Mouse (Mus musculus) cerebellum, postnatal 14 days (tissue): Measurements from ENCODE around the gene Rsph3b.
"Not testable (repeated sequence)": the region's sequence is repeated elsewhere in the genome, so short reads cannot be mapped to it uniquely, and the experiment has no call there.

Experiments used
- DNase-seq, 2 experiments: peaks; one replicate each; pipeline ENCODE4 v3.0.0; 2021; ENCODE audit warnings: mixed read lengths in 2 of 2

The Rsph3b gene

GRCm38 (mm10) chr17:6958881-6959280, 10.4 kb upstream of the Rsph3b start:
- not testable (repeated sequence) for DNase-seq

DNA sequence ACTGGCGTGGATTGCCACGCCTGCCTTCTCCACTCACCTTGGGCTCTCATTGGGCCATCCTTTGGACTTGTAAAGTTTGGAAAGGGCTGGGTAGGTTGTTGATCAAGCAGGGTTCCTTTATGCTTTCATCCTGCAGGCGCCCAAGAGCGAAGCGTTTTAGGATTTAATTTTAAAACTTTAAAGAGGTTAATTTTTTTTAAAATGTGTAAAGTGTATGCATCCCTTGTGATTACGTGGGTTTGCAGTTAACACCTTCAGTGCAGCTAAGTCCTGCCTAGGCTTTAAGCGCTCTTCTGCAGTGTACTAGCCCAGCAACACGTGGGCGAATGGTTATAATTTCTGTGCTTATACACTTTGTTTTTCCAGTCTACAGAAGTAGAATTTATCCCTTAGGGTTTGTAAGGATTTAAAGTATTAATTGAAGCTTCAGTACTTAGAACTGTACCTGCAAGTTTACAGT, 317 bp upstream of the Rsph3b start:
- not testable (repeated sequence) for DNase-seq

- not testable (repeated sequence) for DNase-seq
Measured at GRCm38 (mm10) chr17:6947637-6947983, 872 bp downstream of the Rsph3b start.

GRCm38 (mm10) chr17:6942560-6942959, 5.9 kb downstream of the Rsph3b start:
- DNase-seq = not testable (repeated sequence)

- DNase-seq = not testable (repeated sequence)
Measured at GRCm38 (mm10) chr17:6931625-6932024, 16.9 kb downstream of the Rsph3b start.

GRCm38 (mm10) chr17:6920351-6920894, 28.1 kb downstream of the Rsph3b start:
- not testable (repeated sequence) for DNase-seq

GRCm38 (mm10) chr17:6919388-6919787, 29.1 kb downstream of the Rsph3b start:
- DNase-seq = not testable (repeated sequence)

DNA sequence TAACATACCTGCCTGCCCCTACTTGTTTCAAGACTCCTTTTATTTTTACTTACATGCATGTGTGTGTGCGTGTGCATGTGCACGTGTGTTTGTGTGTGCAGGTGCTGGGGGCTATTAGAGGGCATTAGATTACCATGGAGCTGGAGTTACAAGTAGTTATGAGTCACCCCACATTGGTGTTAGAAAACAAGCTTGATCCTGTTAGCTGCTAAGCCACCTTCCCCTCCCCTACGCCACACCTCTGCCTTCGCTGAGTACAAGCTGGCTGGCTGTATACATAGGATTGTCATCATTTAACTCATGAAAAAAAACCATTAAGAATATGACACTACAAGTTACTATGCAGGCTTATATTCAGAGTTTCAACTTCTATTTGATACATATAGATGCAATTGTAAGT, 33.2 kb downstream of the Rsph3b start:
- not testable (repeated sequence) for DNase-seq

GRCm38 (mm10) chr17:6914066-6914465, 34.4 kb downstream of the Rsph3b start:
- not testable (repeated sequence) for DNase-seq

- DNase-seq = not testable (repeated sequence)
Measured at GRCm38 (mm10) chr17:6900361-6900760, 48.1 kb downstream of the Rsph3b start.

DNA sequence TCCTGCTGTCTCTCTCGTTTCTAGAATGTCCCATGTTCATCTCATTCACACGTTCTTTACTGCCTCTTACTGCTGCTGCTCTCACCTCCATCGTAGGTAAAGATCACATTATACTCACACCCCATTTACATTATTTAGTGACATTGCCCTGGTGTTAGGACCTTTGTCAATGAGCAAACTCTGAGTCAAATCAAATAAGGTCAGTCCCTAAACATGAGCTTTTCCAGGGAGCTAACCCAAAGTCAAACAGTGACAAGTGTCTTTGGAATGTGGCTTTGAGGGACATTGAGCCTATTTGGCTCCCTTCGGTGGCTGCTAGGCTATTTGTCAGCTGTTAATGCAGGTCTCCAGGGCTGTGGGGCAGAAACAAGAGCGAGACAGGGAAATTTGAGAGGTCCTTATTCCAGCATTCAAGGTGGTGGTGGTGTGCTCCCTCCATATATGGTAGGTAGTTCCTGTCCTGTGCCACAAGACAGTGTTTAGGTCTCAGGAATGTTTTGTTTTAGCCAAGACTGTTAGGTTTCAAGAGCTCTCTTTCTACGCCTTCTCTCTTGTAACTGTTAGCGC, 50.4 kb downstream of the Rsph3b start:
- DNase-seq = not testable (repeated sequence)

GRCm38 (mm10) chr17:6896756-6897155, 51.7 kb downstream of the Rsph3b start:
- DNase-seq = no peak

- DNase-seq = no peak
Measured at GRCm38 (mm10) chr17:6893332-6893731, 55.1 kb downstream of the Rsph3b start.

DNA sequence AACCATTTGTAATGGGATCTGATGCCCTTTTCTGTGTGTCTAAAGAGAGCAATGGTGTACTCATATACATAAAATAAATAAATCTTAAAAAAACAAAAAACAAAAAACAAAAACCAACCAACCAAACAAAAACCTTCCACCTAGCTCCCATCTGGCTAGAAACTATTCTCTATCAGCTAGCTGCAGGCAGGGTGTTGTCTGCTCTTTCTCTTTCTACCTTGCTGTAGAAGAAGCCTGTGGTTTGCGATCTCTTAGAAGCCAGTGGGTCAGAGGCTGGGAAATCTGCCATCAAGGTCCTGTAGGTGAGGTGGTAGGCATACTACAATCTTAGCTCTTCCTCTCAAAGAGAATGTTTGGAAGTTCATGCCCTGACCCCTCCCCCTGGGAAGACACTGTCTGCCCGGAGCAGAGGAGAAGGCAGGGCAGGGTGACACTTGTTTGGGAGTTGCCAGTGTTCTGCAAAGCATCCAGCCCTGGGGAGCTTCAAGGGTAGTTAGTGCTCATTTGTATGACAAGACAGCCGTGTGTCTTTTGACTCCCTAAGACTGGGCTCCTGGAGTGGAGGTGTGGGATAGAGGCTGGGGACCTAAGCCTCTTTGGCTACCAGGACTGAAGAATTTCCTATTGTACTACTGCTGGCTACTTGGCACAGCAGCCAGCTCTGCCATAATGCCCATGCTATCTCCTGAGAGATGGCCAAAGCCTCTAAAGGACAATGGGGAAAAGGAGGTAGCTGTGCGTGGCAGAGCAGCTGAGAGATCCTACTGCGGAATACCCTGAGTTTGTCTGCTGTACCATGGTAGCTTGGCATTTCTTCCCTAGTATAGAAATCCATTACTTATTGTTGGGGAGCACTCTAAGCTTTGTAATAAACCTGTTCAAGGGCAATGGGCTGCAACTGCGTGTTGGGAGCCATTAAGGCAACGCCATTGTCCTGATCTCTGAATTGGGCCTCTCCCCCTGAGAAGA, 56.2 kb downstream of the Rsph3b start:
- no peak for DNase-seq

DNA sequence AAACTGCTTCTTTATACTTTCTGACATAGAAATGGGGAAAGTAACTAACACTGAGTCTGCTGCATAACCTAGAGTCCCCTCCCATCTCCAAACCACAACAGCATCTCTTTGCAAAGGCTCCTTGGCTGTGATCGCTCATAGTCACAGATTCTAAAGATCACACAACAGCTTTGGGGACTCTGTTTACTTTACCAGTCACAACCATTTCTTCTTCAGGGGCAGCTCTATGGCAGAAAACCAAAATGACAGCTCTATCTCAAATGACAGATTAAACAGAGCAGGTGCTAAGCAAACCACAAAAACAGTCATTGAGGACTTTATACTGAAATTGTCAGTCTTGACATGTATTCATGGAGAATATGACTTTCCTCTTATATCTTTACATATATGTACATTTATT, 62.0 kb downstream of the Rsph3b start:
- no peak for DNase-seq

- DNase-seq = peak; percentile 25 to 41
Measured at GRCm38 (mm10) chr17:6884531-6884930, 64.0 kb downstream of the Rsph3b start.

- no peak for DNase-seq
Measured at GRCm38 (mm10) chr17:6881306-6881705, 67.2 kb downstream of the Rsph3b start.

DNA sequence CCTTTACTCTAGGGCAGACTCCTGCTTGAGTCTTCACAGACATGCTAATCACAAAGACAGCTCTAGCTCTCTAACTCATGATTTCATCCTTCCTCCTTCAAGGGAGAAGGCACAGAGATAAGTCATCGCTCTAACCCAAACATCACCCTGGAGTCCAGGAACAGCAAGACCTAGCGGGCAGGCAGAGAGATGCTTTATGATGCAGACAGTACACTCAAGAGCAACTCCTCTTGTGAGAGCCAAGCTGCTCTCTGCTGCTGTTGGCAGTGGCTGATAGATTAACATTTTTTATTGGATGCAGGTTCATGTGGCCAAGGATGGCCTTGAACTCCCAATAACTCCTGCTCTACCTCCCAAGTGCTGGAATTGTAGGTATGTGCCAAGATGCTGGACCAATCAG, 77.1 kb downstream of the Rsph3b start:
- DNase-seq = no peak

- DNase-seq = no peak
Measured at GRCm38 (mm10) chr17:6868810-6869209, 79.7 kb downstream of the Rsph3b start.

- no peak for DNase-seq
Measured at GRCm38 (mm10) chr17:6867740-6868139, 80.7 kb downstream of the Rsph3b start.

- DNase-seq = no peak
Measured at GRCm38 (mm10) chr17:6866576-6866975, 81.9 kb downstream of the Rsph3b start.

DNA sequence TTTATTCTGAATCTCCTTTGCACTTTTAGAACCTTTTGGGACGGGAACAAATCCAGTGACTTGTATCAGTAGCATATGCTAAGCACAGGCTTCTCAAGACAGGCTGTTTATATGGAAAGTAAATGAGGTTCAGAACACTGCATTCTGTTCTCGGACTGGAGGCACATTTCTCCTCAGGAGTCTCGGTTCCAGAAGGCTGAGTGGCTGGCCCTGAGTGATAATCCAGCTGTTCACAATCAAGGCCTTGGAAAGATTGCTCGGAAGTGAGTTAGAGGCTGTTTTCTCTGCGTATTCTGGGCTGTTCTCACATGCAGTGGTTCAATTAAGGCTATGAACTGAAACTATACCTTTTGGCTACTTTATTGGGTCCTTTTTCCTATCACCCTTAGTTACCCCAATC, 82.9 kb downstream of the Rsph3b start:
- DNase-seq = no peak

DNA sequence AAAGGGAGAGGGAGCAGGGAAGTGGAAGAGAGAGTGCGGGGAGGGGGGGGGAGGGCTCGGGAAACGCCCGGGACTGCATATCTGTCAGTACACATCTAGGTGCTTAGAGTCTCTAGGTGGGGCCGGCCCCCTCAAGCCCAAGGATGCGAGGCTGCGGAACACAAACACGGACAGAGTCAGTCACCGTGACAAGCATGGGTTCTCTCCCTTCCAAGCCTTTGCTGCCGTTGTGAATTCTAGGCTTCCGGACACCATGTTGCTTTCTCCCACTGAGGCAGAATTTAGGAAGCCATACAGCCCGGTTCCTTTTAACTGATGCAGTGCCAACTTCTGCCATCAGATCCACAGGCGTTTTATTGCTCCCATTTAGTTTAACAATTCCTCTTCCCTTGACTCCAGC, 83.6 kb downstream of the Rsph3b start:
- no peak for DNase-seq

GRCm38 (mm10) chr17:6863521-6863920, 85.0 kb downstream of the Rsph3b start:
- no peak for DNase-seq
